Mouse (Mus musculus): ENCODE measurements around the gene Cpa3. TPM values are rescaled to one million over a fixed set of nuclear protein-coding genes. Genes with fewer than 3 reads are reported as not detected.

Cpa3 gene
- 10.8 TPM in 2 replicates for polyA plus RNA-seq (2015; fragmentation: Nextera tagmentation; extraction: Ambion mirVana)

DNA sequence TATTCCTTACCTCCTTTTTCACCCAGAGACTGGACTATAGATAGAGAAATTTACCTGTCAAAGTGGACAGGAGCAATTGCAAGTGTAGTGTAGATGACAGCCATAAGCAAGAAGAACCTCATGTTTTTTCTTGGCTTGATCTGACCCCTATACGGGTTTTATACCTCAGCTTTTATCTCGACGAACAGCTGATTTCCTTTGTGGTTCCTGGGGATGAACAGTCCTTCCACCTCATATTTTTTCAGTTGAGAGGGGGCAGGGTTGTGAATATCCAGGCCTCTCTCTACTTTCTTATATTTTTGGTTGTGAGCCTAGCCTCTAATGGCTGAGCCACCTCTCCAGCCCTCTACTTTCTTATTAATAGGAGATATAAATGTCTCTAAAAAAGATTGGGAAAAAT, at the start of gene Cpa3:
Cpa3 (minus strand) TSS at position 132 of the 400 bp plus-strand sequence.
- no peak for TF ChIP-seq EP300 (optimal IDR thresholded peaks at IDR 0.05)
- no peak for TF ChIP-seq CTCF (IDR thresholded peaks at IDR 0.05; ENCODE audit: low read depth)
- ATAC-seq (ENCODE audit: low FRiP score, low TSS enrichment), result no peak
- no peak for DNase-seq (ENCODE audit: low spot score)
- Histone ChIP-seq H3K4me2 (replicated peaks; ENCODE audit: low read depth) (no peak within 1 kb of the TSS), H3K36me3 (ENCODE audit: control insufficient read depth, insufficient read depth, low read length) (no peaks in the 10 kb centered on the region), H3K4me1 (replicated peaks; ENCODE audit: control insufficient read depth, insufficient read depth) (no peaks in the 10 kb centered on the region), H3K27me3 (ENCODE audit: control insufficient read depth, insufficient read depth, low read length) (no peaks in the 10 kb centered on the region), H3K9ac (ENCODE audit: low read length) (no peak within 1 kb of the TSS), H3K4me3 (ENCODE audit: low read depth, low read length) (no peak within 1 kb of the TSS), H3K9me3 (ENCODE audit: control insufficient read depth, low read length) (no peaks in the 10 kb centered on the region), H3K27ac (replicated peaks) (no peak within 1 kb of the TSS)
- 77% methylated on average over 3 of the region's 3 CpGs for WGBS

DNA sequence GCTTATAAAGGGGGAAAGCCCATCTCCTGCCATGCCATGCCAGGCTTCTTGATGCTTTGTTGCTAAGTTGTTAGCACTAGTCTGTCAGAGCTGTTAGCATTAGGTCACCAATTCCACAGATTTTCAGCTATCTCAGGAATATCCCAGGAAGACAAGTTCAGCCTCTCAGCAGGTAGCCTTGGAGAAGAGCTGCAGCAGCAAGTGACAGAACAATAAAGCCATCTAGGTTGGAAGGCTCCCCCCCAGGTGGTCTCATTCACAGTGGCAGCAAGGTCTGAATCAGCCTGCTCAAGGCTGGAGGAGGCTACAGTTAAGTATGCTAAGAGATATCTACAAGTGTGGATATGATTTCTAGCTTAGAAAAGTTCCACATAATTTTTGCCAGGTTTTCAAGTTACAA, 49.4 kb upstream of the Cpa3 start:
- H3K4me3 ChIP-seq (ENCODE audit: low read depth, low read length), result no peak overlapping the region
- H3K27ac ChIP-seq (replicated peaks), result no peak overlapping the region
- no peaks in the 10 kb centered on the region for H3K36me3 ChIP-seq (ENCODE audit: control insufficient read depth, insufficient read depth, low read length)
- DNase-seq (ENCODE audit: low spot score), result no peak
- H3K9ac ChIP-seq (ENCODE audit: low read length), result no peak overlapping the region
- H3K9me3 ChIP-seq (ENCODE audit: control insufficient read depth, low read length), result no peaks in the 10 kb centered on the region
- H3K4me1 ChIP-seq (replicated peaks; ENCODE audit: control insufficient read depth, insufficient read depth), result no peaks in the 10 kb centered on the region
- no peak for ATAC-seq (ENCODE audit: low FRiP score, low TSS enrichment)
- H3K4me2 ChIP-seq (replicated peaks; ENCODE audit: low read depth), result no peak overlapping the region
- H3K27me3 ChIP-seq (ENCODE audit: control insufficient read depth, insufficient read depth, low read length), result no peaks in the 10 kb centered on the region
- no peak for TF ChIP-seq CTCF (IDR thresholded peaks at IDR 0.05; ENCODE audit: low read depth)
- TF ChIP-seq EP300 (optimal IDR thresholded peaks at IDR 0.05), result no peak

DNA sequence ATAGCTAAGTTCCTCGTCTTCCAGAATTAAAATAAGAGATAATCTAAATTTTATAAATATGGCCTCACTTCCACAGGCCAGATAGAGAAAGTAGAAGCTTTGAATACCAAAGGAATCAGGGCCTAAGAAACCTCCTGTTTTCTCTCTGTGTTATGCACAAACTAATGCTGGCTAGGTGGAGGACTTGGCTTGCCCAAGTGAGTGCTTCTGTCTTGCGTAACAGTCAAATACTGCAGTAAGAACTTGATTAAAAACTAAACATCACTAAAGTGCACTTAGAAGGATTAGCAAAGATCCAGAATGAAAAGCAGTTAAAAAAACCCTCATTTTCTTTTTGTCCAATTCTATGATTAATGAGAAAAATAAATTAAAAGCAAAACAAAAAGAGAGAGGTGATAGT, 46.8 kb upstream of the Cpa3 start:
- no peaks in the 10 kb centered on the region for H3K9me3 ChIP-seq (ENCODE audit: control insufficient read depth, low read length)

DNA sequence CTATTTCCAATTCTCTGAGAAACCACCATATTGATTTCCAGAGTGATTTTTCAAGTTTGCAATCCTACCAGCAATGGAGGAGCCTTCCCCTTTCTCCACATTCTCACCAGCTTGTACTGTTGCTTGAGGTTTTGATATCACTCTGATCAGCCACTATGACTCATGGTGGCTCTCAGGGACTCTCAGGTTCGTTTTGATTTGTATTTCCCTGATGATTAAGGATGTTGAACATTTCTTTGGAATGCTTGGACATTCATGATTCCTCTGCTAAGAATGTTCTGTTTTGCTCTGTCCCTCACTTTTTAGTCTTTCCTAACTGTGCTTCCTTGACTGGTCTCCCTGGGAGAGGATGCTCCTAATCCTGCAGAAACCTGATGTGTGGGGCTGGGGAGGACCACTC, 39.8 kb upstream of the Cpa3 start:
- no peak for ATAC-seq (ENCODE audit: low FRiP score, low TSS enrichment)
- WGBS, result 40% methylated on average over 1 of the region's 1 CpGs
- Histone ChIP-seq H3K4me2 (replicated peaks; ENCODE audit: low read depth) (no peak overlapping the region), H3K27ac (replicated peaks) (no peak overlapping the region), H3K9me3 (ENCODE audit: control insufficient read depth, low read length) (no peaks in the 10 kb centered on the region), H3K36me3 (ENCODE audit: control insufficient read depth, insufficient read depth, low read length) (no peaks in the 10 kb centered on the region), H3K4me3 (ENCODE audit: low read depth, low read length) (no peak overlapping the region), H3K27me3 (ENCODE audit: control insufficient read depth, insufficient read depth, low read length) (no peaks in the 10 kb centered on the region), H3K4me1 (replicated peaks; ENCODE audit: control insufficient read depth, insufficient read depth) (no peaks in the 10 kb centered on the region), H3K9ac (ENCODE audit: low read length) (no peak overlapping the region)
- no peak for DNase-seq (ENCODE audit: low spot score)
- TF ChIP-seq CTCF (IDR thresholded peaks at IDR 0.05; ENCODE audit: low read depth) (no peak), EP300 (optimal IDR thresholded peaks at IDR 0.05) (no peak)

More for the DNA sequence above, 46.8 kb upstream of the Cpa3 start:
- TF ChIP-seq EP300 (optimal IDR thresholded peaks at IDR 0.05) (no peak), CTCF (IDR thresholded peaks at IDR 0.05; ENCODE audit: low read depth) (no peak)
- Histone ChIP-seq H3K4me3 (ENCODE audit: low read depth, low read length) (no peak overlapping the region), H3K27me3 (ENCODE audit: control insufficient read depth, insufficient read depth, low read length) (no peaks in the 10 kb centered on the region), H3K4me1 (replicated peaks; ENCODE audit: control insufficient read depth, insufficient read depth) (no peaks in the 10 kb centered on the region), H3K4me2 (replicated peaks; ENCODE audit: low read depth) (no peak overlapping the region), H3K36me3 (ENCODE audit: control insufficient read depth, insufficient read depth, low read length) (no peaks in the 10 kb centered on the region), H3K9ac (ENCODE audit: low read length) (no peak overlapping the region), H3K27ac (replicated peaks) (no peak overlapping the region)
- WGBS, result 46% methylated on average over 2 of the region's 2 CpGs
- no peak for DNase-seq (ENCODE audit: low spot score)
- no peak for ATAC-seq (ENCODE audit: low FRiP score, low TSS enrichment)

DNA sequence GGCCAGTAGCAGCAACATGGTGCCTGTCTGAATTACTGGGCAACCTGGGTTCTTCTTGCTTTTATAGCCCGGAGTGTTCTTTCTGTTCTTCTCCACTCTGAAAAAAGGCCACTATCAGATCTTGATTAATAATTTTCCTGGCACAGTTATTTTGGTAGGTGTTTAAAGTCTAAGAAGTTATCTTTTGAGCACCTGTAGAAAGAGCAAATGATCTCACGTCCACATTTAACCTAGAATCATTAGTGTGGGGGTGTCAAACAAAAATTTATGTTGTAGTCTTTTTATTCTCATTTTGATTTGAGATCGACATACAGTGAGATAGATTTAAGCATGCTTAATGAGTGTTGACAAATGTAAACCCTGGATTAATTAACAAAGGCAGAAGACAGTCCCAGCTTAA, 33.7 kb upstream of the Cpa3 start, which contains the start of gene Cpb1:
Cpb1 (minus strand) TSS at position 101 of the 400 bp plus-strand sequence.
- H3K9ac ChIP-seq (ENCODE audit: low read length), result no peak within 1 kb of the TSS
- no peak within 1 kb of the TSS for H3K4me3 ChIP-seq (ENCODE audit: low read depth, low read length)
- H3K36me3 ChIP-seq (ENCODE audit: control insufficient read depth, insufficient read depth, low read length), result no peaks in the 10 kb centered on the region
- DNase-seq (ENCODE audit: low spot score) (no peak), ATAC-seq (ENCODE audit: low FRiP score, low TSS enrichment) (no peak)
- TF ChIP-seq CTCF (IDR thresholded peaks at IDR 0.05; ENCODE audit: low read depth), result no peak
- no peaks in the 10 kb centered on the region for H3K9me3 ChIP-seq (ENCODE audit: control insufficient read depth, low read length)
- 69% methylated on average over 3 of the region's 3 CpGs for WGBS
- H3K27me3 ChIP-seq (ENCODE audit: control insufficient read depth, insufficient read depth, low read length), result no peaks in the 10 kb centered on the region
- H3K27ac ChIP-seq (replicated peaks), result no peak within 1 kb of the TSS
- H3K4me1 ChIP-seq (replicated peaks; ENCODE audit: control insufficient read depth, insufficient read depth), result no peaks in the 10 kb centered on the region
- no peak within 1 kb of the TSS for H3K4me2 ChIP-seq (replicated peaks; ENCODE audit: low read depth)

DNA sequence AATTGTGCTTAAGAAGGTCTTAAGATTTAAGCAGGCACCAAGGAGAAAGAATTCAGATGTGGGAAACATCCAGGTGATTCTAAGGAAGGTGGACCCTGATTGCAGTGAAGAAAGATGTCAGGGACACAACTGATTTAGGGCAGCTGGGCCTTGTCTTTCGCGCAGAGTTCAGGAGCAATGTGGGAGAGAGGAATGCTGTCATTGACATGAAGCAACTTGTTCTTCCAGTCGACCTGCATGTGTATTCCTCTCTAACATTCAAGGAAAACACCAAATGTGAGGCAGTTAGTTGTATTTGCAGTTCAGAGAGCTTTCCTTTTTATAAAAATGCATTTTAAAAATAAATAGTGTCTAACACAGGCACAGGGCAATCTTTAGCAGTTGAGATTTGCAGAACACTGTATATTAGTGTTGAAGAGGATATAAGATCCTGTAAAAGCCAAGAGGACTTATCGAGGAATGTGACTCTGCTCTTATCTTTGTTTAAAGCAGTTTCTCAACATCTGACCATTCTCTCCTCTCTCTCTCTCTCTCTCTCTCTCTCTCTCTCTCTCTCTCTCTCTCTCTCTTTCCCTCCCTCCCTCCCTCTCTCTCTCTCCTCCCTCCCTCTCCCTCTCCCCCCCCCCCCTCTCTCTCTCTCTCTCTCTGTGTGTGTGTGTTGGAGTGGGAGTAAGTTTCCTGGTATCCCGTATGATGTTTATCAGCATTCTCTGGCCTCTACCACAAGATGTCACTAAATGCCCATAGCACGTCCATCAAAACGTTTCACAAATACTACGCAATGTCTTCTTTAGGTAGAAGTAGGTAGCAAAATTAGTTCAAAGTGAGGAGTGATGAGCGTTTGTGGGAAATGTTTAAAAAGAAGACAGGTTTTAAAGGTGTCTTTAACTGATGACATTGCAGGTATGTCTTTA, 12.8 kb upstream of the Cpa3 start:
- Histone ChIP-seq H3K36me3 (ENCODE audit: control insufficient read depth, insufficient read depth, low read length) (no peaks in the 10 kb centered on the region), H3K4me1 (replicated peaks; ENCODE audit: control insufficient read depth, insufficient read depth) (no peaks in the 10 kb centered on the region), H3K4me3 (ENCODE audit: low read depth, low read length) (no peak overlapping the region), H3K9ac (ENCODE audit: low read length) (no peak overlapping the region), H3K27me3 (ENCODE audit: control insufficient read depth, insufficient read depth, low read length) (no peaks in the 10 kb centered on the region), H3K4me2 (replicated peaks; ENCODE audit: low read depth) (no peak overlapping the region), H3K9me3 (ENCODE audit: control insufficient read depth, low read length) (no peaks in the 10 kb centered on the region), H3K27ac (replicated peaks) (no peak overlapping the region)
- ATAC-seq (ENCODE audit: low FRiP score, low TSS enrichment) (0 out of 2 replicates have a peak, but pooled peaks have one; percentile 26), DNase-seq (ENCODE audit: low spot score) (peak; percentile 14)
- WGBS, result 27% methylated on average over 9 of the region's 9 CpGs
- no peak for TF ChIP-seq EP300 (optimal IDR thresholded peaks at IDR 0.05)
- TF ChIP-seq CTCF (IDR thresholded peaks at IDR 0.05; ENCODE audit: low read depth), result peak; percentile 78
